Mouse (Mus musculus) heart, postnatal 10 days (tissue): ENCODE measurements around the gene Clstn2. TPM values are rescaled to one million over a fixed set of nuclear protein-coding genes. Genes with fewer than 3 reads are reported as not detected.
A peak's percentile ranks its signal among the peaks of the same experiment; 100 is the strongest.

Experiments
- DNase-seq, 2 experiments: peaks; one replicate each; pipeline ENCODE4 v3.0.0; 2021
- intact Hi-C: fragments of 180-260 bp; cut with DNase I; formaldehyde crosslinking; loops from one replicate; pipeline ENCODE4 v1.15.1; 2025
- total RNA-seq, 2 experiments: library from RNA; stranded (reverse); gene quantifications; 2 replicates each; pipeline ENCODE4 v1.2.3; 2021

Clstn2 gene
- total RNA-seq, 2 experiments from 2014 or later, result 2.5 TPM

- DNase-seq, result no peak
These were observed 537.9 kb downstream of the Clstn2 start for GRCm38 (mm10) chr9:97495056-97495455.

GRCm38 (mm10) chr9:97491626-97492025 is 541.4 kb downstream of the Clstn2 start:
- no peak for DNase-seq
- intact Hi-C loops, result no loop called here

More at GRCm38 (mm10) chr9:97495056-97495455, 537.9 kb downstream of the Clstn2 start:
- intact Hi-C loops, result no loop called here

- peak; percentile 2 to 19 for DNase-seq
- intact Hi-C loops, result no loop called here
These were observed 542.3 kb downstream of the Clstn2 start for GRCm38 (mm10) chr9:97490591-97491176.

GRCm38 (mm10) chr9:97486826-97487225 is 546.2 kb downstream of the Clstn2 start:
- DNase-seq, result no peak
- intact Hi-C loops, result no loop called here

- DNase-seq, result no peak
- intact Hi-C loops, result no loop called here
These were observed 551.8 kb downstream of the Clstn2 start for GRCm38 (mm10) chr9:97481187-97481586.

- intact Hi-C loops, result no loop called here
- DNase-seq, result no peak
These were observed 556.0 kb downstream of the Clstn2 start for GRCm38 (mm10) chr9:97476961-97477360.

GRCm38 (mm10) chr9:97476456-97476855 is 556.5 kb downstream of the Clstn2 start:
- DNase-seq, result no peak
- intact Hi-C loops, result no loop called here

- peak; percentile 25 to 30 for DNase-seq
- intact Hi-C loops, result no loop called here
These were observed 558.1 kb downstream of the Clstn2 start for GRCm38 (mm10) chr9:97474896-97475295.

GRCm38 (mm10) chr9:97471014-97471591 is 561.9 kb downstream of the Clstn2 start:
- intact Hi-C loops, result no loop called here
- DNase-seq, result no peak

GRCm38 (mm10) chr9:97460452-97460851 is 572.5 kb downstream of the Clstn2 start:
- intact Hi-C loops, result no loop called here
- DNase-seq, result no peak

GRCm38 (mm10) chr9:97459745-97460144 is 573.2 kb downstream of the Clstn2 start:
- intact Hi-C loops, result no loop called here
- DNase-seq, result no peak

GRCm38 (mm10) chr9:97449316-97450050 is 583.5 kb downstream of the Clstn2 start:
- DNase-seq, result peak; percentile 69 to 74
- intact Hi-C loops, result no loop called here

GRCm38 (mm10) chr9:97439872-97440636 is 592.9 kb downstream of the Clstn2 start:
- intact Hi-C loops, result no loop called here
- DNase-seq, result no peak

- intact Hi-C loops, result no loop called here
- DNase-seq, result no peak
These were observed 598.3 kb downstream of the Clstn2 start for GRCm38 (mm10) chr9:97434666-97435065.

- no peak for DNase-seq
- intact Hi-C loops, result no loop called here
These were observed 603.0 kb downstream of the Clstn2 start for GRCm38 (mm10) chr9:97429885-97430449.

- intact Hi-C loops, result no loop called here
- no peak for DNase-seq
These were observed 604.9 kb downstream of the Clstn2 start for GRCm38 (mm10) chr9:97428127-97428526.

- intact Hi-C loops, result no loop called here
- no peak for DNase-seq
These were observed 612.1 kb downstream of the Clstn2 start for GRCm38 (mm10) chr9:97420896-97421295.

- intact Hi-C loops, result no loop called here
- no peak for DNase-seq
These were observed 617.9 kb downstream of the Clstn2 start for GRCm38 (mm10) chr9:97414876-97415668.

- DNase-seq, result no peak
- intact Hi-C loops, result no loop called here
These were observed 624.8 kb downstream of the Clstn2 start for GRCm38 (mm10) chr9:97408142-97408541.
